Mouse (Mus musculus): ENCODE data around the gene Rapgef4.

GRCm38 (mm10) chr2:71956463-71956862 lies 24.6 kb upstream of the Rapgef4 start:
- TF ChIP-seq CTCF (IDR thresholded peaks at IDR 0.05; ENCODE audit: control insufficient read depth, insufficient read depth, insufficient replicate concordance, low read depth, low read length) = no peak
- no peak for TF ChIP-seq POLR2A (IDR thresholded peaks at IDR 0.05; ENCODE audit: control insufficient read depth, low read depth, low read length)
